Mouse (Mus musculus): Measurements from ENCODE around the gene St6galnac5. TPM values are rescaled to one million over a fixed set of nuclear protein-coding genes. Genes with fewer than 3 reads are reported as not detected.

St6galnac5 gene
- total RNA-seq, 2 experiments from 2014 or later, result not detected

GRCm38 (mm10) chr3:152919101-152919500 is 62.9 kb downstream of the St6galnac5 start:
- intact Hi-C loops (cut with DNase I), result no loop called here
- no peak for DNase-seq

- intact Hi-C loops (cut with DNase I), result no loop called here
- DNase-seq, result no peak
These were observed 64.5 kb downstream of the St6galnac5 start for GRCm38 (mm10) chr3:152917579-152917978.

GRCm38 (mm10) chr3:152914376-152914775 is 67.7 kb downstream of the St6galnac5 start:
- intact Hi-C loops (cut with DNase I), result no loop called here
- DNase-seq, result no peak

GRCm38 (mm10) chr3:152913625-152914024 is 68.4 kb downstream of the St6galnac5 start:
- intact Hi-C loops (cut with DNase I), result no loop called here
- no peak for DNase-seq

- intact Hi-C loops (cut with DNase I), result no loop called here
- peak in 1 of 2 experiments; percentile 5 for DNase-seq
These were observed 68.9 kb downstream of the St6galnac5 start for GRCm38 (mm10) chr3:152913150-152913549.

- intact Hi-C loops (cut with DNase I), result no loop called here
- peak in 1 of 2 experiments; percentile 15 for DNase-seq
These were observed 69.6 kb downstream of the St6galnac5 start for GRCm38 (mm10) chr3:152912216-152913101.

- intact Hi-C loops (cut with DNase I), result no loop called here
- DNase-seq, result no peak
These were observed 70.5 kb downstream of the St6galnac5 start for GRCm38 (mm10) chr3:152911578-152911977.

GRCm38 (mm10) chr3:152907683-152908082 is 74.4 kb downstream of the St6galnac5 start:
- intact Hi-C loops (cut with DNase I), result no loop called here

GRCm38 (mm10) chr3:152907087-152907486 is 75.0 kb downstream of the St6galnac5 start:
- intact Hi-C loops (cut with DNase I), result no loop called here
- no peak for DNase-seq

More at GRCm38 (mm10) chr3:152907683-152908082, 74.4 kb downstream of the St6galnac5 start:
- no peak for DNase-seq

GRCm38 (mm10) chr3:152905800-152906199 is 76.2 kb downstream of the St6galnac5 start:
- intact Hi-C loops (cut with DNase I), result no loop called here

GRCm38 (mm10) chr3:152905026-152905425 is 77.0 kb downstream of the St6galnac5 start:
- no peak for DNase-seq

More at GRCm38 (mm10) chr3:152905800-152906199, 76.2 kb downstream of the St6galnac5 start:
- no peak for DNase-seq

GRCm38 (mm10) chr3:152898906-152899305 is 83.1 kb downstream of the St6galnac5 start:
- DNase-seq, result no peak
- intact Hi-C loops (cut with DNase I), result no loop called here

More at GRCm38 (mm10) chr3:152905026-152905425, 77.0 kb downstream of the St6galnac5 start:
- intact Hi-C loops (cut with DNase I), result no loop called here

- intact Hi-C loops (cut with DNase I), result no loop called here
- no peak for DNase-seq
These were observed 84.8 kb downstream of the St6galnac5 start for GRCm38 (mm10) chr3:152897196-152897595.

GRCm38 (mm10) chr3:152896111-152896510 is 85.9 kb downstream of the St6galnac5 start:
- intact Hi-C loops (cut with DNase I), result no loop called here
- no peak for DNase-seq

- intact Hi-C loops (cut with DNase I), result no loop called here
- no peak for DNase-seq
These were observed 87.1 kb downstream of the St6galnac5 start for GRCm38 (mm10) chr3:152894935-152895334.

GRCm38 (mm10) chr3:152888116-152888515 is 93.9 kb downstream of the St6galnac5 start:
- intact Hi-C loops (cut with DNase I), result no loop called here
- no peak for DNase-seq

GRCm38 (mm10) chr3:152886749-152887148 is 95.3 kb downstream of the St6galnac5 start:
- intact Hi-C loops (cut with DNase I), result no loop called here
- DNase-seq, result no peak

- intact Hi-C loops (cut with DNase I), result no loop called here
- no peak for DNase-seq
These were observed 98.5 kb downstream of the St6galnac5 start for GRCm38 (mm10) chr3:152883556-152883955.

GRCm38 (mm10) chr3:152881706-152882105 is 100.3 kb downstream of the St6galnac5 start:
- no peak for DNase-seq
- intact Hi-C loops (cut with DNase I), result no loop called here

- intact Hi-C loops (cut with DNase I), result no loop called here
- DNase-seq, result no peak
These were observed 101.8 kb downstream of the St6galnac5 start for GRCm38 (mm10) chr3:152880121-152880835.

GRCm38 (mm10) chr3:152875723-152876290 is 106.2 kb downstream of the St6galnac5 start:
- intact Hi-C loops (cut with DNase I), result no loop called here
- DNase-seq, result no peak
